Mouse (Mus musculus) cerebellum, postnatal 10 days (tissue): ENCODE measurements around the gene Sft2d1.
A peak's percentile ranks its signal among the peaks of the same experiment; 100 is the strongest.

ENCODE experiments used
- DNase-seq, 2 experiments: peaks; one replicate each; pipeline ENCODE4 v3.0.0; 2021; ENCODE audit warnings: mixed read lengths in 2 of 2

Gene Sft2d1

DNA sequence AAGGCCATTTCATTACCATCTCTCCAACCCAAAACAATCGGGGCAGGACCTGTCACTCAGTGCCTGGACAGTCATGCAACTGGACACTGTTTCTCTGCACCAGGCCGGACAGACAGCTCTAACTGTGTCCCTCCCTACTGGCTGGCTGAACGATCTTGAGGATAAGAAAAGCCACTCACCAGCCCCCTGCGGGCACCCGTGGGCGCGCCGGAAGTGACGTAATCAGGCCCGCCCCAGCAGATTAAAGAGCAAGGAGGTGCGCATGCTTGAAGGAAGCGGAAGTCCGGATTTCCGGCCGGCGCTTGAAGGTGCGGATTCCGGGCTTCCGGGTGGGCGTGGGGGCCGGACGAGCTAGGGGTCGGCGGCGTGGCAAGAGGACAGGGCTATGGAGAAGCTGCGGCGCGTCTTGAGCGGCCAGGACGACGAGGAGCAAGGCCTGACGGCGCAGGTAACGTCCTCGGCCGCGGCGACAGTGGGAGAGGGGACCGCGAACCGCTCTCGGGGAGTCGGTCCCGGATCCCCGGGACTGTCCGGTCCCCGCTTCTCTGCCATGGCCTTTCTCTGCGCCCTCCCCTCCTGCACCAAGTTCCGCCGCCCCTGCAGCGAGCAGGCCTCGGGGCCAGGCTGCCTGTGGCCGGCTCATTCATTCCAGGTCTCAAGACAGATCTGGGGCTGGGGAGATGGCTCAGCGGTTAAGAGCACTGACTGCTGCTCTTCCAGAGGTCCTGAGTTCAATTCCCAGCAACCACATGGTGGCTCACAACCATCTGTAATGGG, at the start of gene Sft2d1:
Gene Sft2d1 (plus strand): TSS at position 265 of the 777 bp plus-strand sequence.
- DNase-seq, result peak; percentile 99

DNA sequence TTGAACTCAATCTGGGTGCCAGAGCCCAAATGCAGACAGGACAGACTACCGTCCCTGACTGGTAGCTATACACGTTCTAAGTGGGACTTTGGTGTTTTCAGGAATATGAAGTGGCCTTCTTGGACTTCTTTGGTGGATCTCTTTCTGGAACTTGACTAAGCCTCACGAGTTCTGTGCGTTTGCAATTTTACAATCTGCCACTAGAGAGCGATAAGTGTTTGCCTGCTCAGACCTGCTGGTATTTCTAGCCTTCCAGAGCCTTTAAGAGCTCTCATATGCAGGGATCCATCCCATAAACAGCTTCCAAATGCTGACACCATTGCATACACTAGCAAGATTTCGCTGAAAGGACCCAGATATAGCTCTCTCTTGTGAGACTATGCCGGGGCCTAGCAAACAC, 46.3 kb upstream of the Sft2d1 start:
- DNase-seq, result peak; percentile 70 to 79

DNA sequence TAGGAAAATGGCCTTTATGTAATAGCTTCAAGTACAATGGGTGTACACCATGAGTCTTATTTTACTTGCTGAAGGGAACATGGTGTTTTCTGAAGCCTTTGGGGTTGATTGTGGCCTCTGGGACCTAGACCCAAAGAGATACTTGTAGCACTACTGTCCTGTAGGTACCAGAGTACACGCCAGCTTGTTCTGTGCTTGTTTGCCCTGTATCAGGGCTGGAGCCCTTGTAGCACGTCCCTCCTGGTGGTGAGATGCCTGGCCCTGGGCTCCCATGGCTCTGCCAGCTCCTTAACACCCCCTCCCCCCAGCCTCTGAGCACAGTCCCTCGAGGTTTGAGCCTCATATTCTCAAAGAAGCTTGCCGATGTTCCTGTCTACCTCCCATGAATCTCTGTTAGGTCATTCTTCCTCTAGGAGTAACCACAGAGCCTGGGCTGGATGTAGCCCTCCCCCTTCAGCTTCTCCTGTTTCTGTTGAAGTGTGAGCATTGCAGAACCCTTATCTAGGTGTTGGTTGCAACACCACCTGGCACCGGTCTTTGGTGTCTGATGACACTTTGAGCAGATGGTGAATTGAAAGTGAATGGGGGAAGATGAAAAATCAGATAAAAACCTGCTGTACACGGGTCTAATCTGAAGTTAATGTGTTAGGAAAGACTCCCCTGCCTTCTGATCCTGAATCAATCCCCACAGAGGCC, 38.7 kb upstream of the Sft2d1 start:
- no peak for DNase-seq

DNA sequence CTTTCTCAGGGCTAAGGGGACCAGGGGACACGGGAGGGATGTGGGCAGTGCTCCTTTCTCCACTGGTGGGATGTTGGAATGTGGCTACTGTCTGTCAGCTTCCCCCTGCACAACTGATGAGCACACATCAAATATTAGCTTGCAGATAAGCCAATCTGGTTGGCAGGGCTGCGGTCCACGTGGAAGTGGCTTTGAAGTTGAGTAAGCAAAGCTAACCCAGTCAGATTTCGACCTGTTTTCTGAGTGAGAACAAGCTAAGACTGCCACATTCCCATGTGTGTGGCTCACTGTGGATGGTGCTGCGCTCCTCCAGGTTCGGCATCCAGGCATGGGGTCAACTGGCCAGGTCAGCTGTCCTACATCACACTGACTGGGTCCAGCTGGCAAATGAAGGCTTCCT, 38.0 kb upstream of the Sft2d1 start:
- DNase-seq, result no peak

DNA sequence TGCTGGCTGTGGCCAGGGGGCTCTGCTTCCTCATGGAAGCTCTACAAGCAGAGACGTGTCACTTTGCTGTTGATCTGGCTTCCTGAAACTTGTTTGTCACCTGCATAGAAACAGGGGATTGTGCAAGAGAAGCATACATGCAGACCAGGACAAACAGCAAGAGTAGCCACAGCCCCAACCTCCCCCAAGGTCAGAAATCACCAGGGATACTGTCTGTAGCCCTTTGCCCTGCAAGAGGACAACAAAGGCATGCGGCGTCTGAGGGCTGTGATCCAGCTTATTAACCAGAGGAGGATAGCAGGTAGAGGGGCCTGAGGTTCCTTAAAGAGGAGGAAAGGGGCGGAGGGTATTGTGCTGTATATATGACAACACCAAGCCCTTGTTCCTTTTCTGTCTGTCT, 34.8 kb upstream of the Sft2d1 start:
- DNase-seq, result no peak

DNA sequence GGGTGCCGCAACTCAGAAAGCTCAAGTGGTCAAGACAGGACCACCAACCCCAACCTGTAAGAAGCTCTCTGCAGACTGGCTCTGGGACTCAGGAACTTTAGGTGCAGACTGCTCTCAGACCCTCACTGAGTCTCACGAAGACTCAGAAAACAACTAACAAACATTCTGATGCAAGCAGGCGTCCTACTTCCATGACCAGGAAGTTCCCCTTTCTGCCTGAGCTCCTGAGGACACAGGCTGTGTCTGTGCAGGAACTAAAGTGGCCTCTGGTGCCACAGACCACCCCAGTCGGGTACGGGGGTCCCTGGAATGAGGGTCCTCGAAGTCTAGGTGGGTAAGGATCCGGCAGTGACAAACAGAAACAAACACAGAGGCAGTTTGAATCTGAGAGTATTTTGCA, 34.2 kb upstream of the Sft2d1 start:
- DNase-seq, result no peak

DNA sequence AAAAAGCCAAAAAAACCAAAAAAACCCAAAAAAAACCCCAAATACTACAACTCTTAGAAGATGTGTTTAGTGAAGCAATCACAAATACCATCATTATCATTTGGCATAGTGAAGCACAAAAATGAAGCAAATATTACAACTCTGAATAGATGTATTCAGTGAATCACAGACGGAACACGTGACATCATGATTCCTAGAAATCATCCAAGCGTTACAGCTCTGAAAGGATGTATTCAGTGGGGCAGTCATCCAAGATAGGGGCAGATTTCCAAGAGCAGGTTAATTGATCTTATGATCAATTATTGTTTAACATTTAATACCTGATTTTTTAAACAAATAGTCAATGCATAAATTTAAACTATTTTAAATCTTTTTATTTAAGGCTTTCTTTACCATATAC, 33.6 kb upstream of the Sft2d1 start:
- no peak for DNase-seq

DNA sequence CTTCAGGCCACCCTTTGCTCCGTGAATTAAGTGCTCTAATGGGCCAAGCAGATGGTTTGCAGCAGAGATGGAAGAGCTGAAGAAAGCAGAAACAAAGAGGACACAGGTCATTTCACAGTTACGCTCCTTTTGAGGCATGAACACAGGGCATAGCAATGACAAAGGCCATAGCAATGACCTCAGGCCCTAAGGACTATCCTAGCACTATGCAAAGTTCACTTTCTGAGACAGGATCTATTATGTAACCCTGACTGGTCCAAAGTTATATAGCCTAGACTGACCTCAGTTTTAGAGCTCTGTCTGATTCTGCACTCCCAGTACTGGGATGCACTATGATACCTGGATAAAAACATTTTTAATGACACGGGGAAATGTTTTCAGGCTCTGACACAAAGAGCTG, 32.5 kb upstream of the Sft2d1 start:
- DNase-seq, result no peak

DNA sequence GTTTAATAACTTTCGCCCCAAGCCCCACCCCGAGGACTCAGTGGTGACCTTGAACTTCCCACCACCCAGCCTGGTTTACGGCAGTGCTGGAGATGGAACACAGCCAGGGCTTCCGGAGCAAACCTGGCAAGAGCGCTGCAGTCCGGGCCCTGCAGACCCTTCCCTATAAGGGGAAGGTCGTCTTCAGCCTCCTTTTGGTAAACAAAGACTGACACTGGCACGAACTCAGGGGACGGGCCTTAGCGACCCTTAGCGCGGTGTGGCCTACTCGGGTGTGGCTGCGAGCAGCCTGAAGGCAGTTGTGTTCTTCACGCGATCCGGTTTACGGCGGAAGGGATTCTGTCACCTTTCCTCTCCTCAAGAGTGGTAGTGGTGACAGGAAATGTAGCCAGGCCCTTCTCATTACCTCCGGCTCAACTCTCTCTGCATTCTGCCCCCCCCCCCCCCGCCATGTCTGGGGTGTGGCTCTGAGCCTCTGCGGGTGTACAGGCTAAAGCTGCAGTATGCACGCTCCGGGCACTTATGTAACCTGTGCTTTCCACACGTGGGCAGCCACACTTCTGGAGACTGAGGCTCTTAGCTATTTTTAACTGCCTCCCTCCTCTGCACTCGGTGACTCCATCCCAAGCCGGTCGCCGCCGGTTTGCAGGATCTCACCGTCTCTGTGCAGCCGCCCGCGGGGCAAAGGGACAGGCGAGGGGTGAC, 27.9 kb upstream of the Sft2d1 start, which contains the start of gene Mpc1:
Gene Mpc1 (plus strand): TSS at position 84 of the 705 bp plus-strand sequence.
- DNase-seq, result peak; percentile 84 to 89

DNA sequence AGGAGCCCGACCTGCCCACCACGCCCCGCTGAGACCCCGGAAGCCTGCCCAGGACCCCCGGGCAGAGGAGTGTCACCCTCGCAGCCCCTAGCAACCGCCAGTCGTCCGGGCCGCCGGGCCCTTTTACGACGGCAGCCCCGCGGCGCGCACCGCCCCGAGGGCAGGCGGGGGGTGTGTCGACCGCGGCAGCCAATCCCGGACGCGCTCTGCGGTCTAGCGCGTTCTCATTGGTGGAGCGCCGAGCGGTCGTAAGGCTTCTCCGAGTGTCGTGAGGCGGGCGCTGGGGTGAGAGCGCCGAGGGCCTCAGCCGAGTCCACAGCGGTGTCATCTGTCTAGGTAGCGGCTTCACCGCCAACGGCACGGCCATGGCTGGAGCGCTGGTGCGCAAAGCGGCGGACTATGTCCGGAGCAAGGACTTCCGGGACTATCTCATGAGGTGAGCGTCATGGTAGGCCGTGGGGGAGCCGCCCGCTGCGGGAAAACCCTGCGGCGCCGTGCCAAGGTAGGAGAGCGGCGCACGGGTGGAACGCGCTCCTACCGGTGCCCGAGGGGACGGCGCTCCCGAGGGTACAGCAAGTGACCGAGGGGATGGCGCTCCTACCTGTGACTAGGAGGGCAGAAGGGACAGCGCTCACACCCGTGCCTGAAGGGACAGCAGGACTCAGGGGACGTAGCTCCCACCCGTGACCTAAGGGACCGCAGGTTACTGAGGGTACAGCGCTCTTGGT, 27.2 kb upstream of the Sft2d1 start:
- DNase-seq, result peak; percentile 97 to 98

DNA sequence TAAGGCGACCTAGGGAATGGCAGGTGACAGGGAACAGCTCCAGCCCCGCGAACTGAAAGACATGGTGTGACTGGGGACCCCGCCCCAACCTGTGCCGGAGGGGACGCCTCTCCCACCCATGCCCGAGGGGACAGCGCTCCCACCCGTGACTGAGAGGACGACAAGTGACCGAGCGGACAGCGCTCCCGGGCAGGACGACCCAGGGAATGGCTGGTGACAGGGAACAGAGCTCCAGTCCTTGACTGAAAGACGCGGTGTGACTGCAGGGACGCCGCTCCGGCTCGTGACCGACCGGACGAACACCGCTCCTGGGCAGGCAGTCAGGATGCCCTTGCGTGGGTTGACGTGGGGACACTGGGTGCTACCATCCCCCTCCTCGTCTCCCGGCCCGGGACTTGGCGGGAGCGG, 26.6 kb upstream of the Sft2d1 start:
- peak; percentile 63 to 73 for DNase-seq

DNA sequence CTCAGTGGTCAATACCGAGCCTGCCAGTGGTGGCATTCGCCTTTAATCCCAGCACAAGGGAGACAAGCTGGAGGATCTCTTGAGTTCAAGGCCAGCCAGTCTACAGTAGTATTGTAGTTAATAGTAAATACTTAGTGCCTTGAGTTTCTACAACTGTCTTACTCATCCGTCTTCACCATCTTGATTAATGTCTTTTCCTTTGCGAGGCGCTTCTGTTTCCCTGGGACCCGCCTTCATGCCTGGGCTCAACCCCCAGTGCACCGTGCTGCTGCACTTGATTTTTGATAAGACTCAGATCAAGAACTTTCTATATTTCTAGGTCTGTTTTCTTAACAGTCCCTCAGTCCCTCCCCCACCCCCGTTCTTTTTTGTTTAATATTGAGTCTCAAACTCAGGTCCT, 25.8 kb upstream of the Sft2d1 start:
- DNase-seq, result no peak

DNA sequence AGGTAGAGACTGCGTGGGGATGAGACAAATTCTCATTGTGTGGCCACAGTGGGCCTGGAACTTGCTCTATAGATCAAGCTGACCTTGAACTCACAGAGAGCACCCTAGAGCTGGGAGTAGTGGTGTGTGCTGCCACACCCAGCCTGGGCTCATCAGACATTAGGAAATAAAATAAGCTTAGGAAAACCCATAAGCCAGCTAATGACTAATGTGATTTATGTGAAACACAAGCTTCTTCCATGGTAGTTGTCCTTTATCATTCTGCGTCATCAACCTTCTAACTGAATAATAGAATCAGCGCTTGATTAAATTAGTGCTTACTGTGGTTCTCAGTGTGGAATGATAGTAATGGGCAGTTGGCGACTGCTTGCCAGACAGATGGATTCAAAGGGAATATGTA, 23.9 kb upstream of the Sft2d1 start:
- no peak for DNase-seq

DNA sequence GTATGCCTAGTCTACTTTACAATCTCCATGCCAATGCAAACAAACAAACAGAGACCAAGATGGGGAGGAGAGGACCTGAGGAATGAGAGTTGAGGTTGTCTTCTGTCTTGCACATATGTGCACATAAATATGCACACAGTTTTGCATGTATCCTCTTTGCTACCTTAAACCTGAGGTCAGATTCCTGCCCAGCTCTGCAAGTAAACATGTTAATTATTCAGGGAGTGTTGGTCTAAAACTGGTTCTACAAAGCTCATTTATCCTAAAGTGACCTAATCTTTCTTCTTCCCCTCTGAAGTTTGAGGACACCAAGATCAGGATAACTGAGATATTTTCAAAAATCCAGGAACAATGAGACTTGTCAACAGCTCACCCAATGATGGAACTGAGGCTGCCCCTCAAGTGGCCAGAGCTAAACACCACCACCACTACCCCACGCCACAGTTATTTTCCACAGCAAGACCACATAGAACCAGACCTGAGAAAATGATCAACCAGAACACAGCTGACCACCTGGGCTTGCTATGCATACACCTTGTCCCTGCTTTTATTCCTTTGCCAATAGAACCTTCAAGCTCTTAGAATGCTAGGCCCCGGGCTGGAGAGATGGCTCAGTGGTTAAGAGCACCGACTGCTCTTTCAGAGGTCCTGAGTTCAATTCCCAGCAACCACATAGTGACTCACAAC, 20.8 kb upstream of the Sft2d1 start:
- no peak for DNase-seq

DNA sequence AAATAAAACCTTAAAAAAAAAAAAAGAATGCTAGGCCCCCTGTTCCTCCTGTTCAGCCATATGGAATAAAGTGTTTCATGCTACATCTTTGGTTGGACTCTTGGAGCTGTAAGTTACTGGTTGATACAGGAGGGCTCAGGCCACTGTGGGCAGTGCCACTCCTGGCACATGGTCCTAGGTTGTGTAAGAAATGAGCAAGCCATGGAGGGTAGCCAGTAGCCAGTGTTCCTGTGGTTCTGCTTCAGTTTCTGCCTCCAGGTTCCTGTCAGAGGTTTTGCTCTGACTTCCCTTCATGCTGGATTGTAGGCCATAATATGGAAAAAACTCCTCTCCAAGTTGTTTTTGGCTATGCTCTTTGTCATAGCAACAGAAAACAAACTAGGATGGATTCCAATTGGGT, 20.2 kb upstream of the Sft2d1 start:
- no peak for DNase-seq

DNA sequence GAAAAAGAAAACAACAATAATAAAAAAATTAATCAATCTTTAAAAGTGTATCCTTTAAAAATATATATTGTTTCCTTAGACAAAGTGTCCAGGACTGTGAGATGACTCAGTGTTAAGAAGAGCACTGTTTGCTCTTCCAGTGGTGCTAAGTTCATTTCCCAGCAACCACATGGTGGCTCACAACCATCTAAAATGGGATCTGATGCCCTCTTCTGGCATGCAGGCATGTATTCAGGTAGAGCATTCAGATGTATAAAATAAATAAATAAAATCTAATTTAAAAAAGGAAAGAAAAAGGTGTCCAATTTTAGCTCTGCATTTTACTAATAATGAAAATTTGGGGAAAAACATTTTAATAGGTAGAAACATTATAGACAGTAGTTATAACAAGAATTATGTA, 15.1 kb upstream of the Sft2d1 start:
- DNase-seq, result no peak

DNA sequence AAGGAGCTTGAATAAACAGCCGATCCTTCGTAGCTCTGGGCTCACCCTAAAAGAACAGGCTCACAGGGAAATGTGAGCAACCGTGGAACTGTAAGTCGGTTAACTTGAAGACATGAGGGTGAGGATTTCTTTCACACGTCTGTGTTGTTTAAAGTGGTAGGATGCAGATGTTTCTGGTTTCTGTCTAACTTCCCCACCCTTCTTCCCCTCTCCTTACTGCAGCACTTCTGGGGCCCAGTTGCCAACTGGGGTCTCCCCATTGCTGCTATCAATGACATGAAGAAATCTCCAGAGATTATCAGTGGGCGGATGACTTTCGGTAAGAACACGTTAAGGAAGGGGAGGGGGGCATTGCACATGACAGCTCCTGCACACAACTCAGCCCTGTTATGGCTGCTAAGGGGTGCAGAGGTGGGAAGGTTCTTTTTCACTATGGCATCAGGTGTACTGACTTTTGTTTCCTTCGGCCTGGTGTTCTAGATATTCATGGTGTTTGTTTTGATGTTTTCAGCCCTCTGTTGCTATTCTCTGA, 14.5 kb upstream of the Sft2d1 start:
- no peak for DNase-seq

DNA sequence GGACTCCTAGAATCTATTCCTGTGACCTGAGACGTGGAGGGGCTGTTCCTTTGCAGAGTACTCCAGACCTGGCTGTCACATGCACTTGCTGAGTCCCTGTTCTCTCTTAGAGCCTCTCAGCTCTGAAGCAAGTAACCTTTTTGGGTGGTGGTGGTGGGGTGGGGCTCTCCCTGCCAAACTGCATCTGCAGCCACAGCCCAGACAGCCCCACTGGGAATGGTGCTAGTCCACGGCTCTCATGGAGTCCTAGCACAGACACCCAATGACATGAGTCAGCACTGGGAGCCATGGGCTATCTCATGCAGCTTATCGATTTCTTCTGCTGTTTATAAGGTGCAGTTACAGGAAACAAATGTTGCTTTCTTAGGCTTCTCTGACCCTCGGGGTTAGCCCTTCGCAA, 13.2 kb upstream of the Sft2d1 start:
- no peak for DNase-seq

DNA sequence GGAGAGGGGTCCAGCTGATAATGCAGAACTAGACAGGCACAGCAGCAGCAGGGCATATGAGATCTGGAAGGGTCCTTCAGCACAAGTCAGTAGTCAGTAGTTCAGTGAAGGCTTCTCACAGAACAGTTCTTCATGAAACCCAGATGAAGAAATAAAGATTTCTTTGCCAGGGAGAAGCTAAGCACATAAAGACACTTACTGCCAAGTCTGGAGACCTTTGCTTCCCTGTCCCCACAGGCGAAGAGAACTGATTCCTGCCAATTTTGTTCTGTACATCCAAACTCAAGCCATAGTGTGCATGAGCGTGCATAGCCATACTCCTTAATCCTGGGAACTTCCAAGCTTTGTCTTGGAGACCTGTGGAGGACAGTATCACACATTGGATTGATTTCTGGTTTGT, 12.6 kb upstream of the Sft2d1 start:
- DNase-seq, result no peak

DNA sequence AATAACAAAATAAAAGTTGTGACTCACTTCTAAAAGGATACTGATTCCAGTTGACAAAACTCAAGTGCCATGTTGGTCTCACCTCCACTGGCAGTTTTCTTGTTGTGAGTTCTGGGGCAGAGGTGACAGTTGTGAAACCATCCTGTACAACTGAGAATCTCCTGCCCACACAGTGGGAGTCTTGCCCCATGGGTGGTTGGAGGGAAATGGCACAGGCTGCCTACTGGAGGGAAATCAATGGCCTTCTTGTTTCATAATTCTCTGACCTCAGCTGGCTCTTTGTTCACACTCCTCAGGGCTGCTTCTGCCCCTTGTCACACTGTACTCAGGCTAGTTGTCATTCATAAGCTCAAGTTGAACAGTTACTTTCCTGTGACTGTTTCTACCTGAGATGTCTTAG, 11.4 kb upstream of the Sft2d1 start:
- DNase-seq, result no peak

DNA sequence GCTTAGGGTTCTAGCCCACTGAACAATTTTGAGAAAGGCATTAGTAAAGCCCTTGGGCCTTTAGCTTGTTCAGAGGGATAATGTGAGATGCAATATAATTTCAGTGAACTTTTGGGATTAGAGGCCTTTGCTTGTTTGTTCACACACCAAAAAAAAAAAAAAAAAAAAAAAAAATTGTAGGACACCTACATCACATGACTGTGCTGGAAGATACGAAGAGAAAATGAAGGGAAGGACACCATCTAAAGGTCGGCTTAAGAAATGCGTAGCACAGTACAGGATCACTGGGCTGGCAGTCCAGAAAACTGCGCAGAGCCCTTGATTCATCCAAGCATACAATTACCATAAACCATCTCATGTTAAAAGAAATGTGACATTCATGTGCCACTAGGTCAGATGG, 9.4 kb upstream of the Sft2d1 start:
- no peak for DNase-seq

DNA sequence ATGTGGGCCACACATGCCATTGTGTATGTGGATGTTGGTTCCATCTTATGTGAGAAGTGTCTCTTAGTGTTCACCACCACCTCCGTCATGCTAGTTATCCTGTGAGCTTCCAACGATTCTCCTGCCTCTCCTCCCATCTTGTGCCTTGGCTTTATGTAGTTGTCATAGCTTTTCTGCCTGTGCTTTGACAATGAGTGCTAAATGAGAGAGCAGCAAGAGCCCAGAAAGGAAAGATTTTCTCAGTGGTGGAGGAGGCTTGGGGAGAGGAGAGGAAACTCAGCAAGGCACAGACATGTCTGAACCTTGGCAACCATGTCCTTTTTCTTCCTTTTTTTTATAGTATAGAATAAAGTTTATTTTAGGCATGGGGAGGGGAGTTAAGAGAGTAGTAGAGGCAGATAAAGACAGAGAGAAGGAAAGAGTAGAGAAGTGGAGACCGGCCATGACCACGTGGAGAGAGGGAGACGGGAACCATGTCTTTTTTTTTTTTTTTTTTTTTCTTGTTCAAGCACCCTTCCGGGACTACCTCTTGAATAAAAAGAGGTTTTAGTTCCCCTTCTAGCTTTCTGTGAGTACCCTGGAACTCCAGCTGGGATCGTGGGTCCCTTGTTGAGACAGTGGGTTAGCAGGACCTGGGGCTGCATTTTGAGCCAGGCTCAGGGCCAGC, 8.0 kb upstream of the Sft2d1 start:
- DNase-seq, result no peak
